Mouse (Mus musculus) neutrophil, adult 65 days (primary cell): ENCODE measurements around the gene Vmn1r58. TPM values are rescaled to one million over a fixed set of nuclear protein-coding genes. Genes with fewer than 3 reads are reported as not detected.

Experiments used
- total RNA-seq: library from RNA; stranded (reverse); gene quantifications from 2 replicates; pipeline ENCODE4 v1.2.4, GENCODE M21; 2023

Gene Vmn1r58
- total RNA-seq: not detected in 2 replicates

DNA sequence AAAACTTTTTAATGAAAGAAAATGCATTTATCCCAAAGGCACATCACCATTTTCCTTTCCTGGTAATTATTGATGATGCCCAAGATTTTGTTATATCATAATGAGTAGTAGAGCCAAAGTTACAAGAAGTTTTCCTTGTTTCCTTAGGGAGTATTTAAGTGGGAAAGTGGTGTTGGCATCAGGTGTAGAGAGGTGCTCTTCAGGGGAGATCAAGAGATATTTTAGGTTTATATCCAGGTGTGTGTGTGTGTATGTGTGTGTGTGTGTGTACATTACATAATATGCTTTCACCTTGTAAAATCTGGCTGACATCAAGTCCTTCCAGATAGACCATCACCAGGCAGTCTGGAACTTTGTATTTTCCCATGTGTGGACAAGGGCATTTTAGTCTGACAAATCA lies at the start of gene Vmn1r58:
Gene Vmn1r58, minus strand, starts transcription at position 101 of the 400 bp plus-strand sequence.

DNA sequence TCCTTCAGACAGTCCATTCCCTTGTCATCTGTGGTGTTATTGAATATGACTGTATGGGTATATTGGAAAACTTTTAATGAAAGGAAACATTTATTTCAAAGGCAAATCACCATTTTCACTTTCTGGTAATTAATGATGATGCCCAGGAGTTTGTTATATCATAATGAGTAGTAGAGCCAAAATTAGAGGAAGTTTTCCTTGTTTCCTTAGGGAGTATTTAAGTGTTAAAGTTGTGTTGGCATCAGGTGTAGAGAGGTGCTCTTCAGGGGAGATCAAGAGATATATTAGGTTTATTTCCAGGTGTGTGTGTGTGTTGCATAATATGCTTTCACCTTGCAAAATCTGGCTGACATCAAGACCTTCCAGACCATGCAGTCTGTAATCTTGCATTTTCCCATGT lies 43.5 kb upstream of the Vmn1r58 start, which contains the start of gene Vmn1r59:
Gene Vmn1r59, minus strand, starts transcription at position 101 of the 400 bp plus-strand sequence.

Other genes with a start within 250 kb of the Vmn1r58 start
- gene Vmn1r56, start 216.6 kb downstream of the Vmn1r58 start, total RNA-seq: not detected in 2 replicates
- not detected in 2 replicates for gene Vmn1r57, start 194.9 kb downstream of the Vmn1r58 start, total RNA-seq
- not detected in 2 replicates for gene Gm5065, start 62.9 kb downstream of the Vmn1r58 start, total RNA-seq
- not detected in 2 replicates for gene Nlrp2, start 62.4 kb downstream of the Vmn1r58 start, total RNA-seq
- gene Vmn1r59, start 43.4 kb upstream of the Vmn1r58 start, total RNA-seq: not detected in 2 replicates
- gene Vmn2r28, start 80.6 kb upstream of the Vmn1r58 start, total RNA-seq: not detected in 2 replicates
- not detected in 2 replicates for gene Vmn1r60, start 133.9 kb upstream of the Vmn1r58 start, total RNA-seq
- not detected in 2 replicates for gene Vmn1r61, start 199.9 kb upstream of the Vmn1r58 start, total RNA-seq